Mouse (Mus musculus): ENCODE data around the gene Pla2g3. TPM values are rescaled to one million over a fixed set of nuclear protein-coding genes. Genes with fewer than 3 reads are reported as not detected.

Pla2g3 gene
- total and polyA plus RNA-seq, 3 experiments: not detected

- H3K9ac ChIP-seq (ENCODE audit: insufficient read depth, low read depth): no peak overlapping the region
- TF ChIP-seq E2F4 (IDR thresholded peaks at IDR 0.05; ENCODE audit: insufficient replicate concordance, low read depth, low read length) (no peak), JUND (conservative IDR thresholded peaks at IDR 0.05; ENCODE audit: low read depth, low read length) (no peak), MAFK (IDR thresholded peaks at IDR 0.05; ENCODE audit: insufficient replicate concordance, low read length) (no peak), USF2 (conservative IDR thresholded peaks at IDR 0.05; ENCODE audit: low read depth, low read length) (no peak), JUN (IDR thresholded peaks at IDR 0.05; ENCODE audit: insufficient read depth, low read depth, low read length) (no peak), MEF2A (IDR thresholded peaks at IDR 0.05; ENCODE audit: borderline replicate concordance, low read depth, low read length) (no peak), IRF4 (IDR thresholded peaks at IDR 0.05; ENCODE audit: low read depth, low read length) (no peak), POLR2AphosphoS2 (IDR thresholded peaks at IDR 0.05; ENCODE audit: low read depth, low read length) (no peak), NELFE (IDR thresholded peaks at IDR 0.05; ENCODE audit: low read depth, low read length) (no peak), MXI1 (IDR thresholded peaks at IDR 0.05; ENCODE audit: low read depth, low read length) (no peak), CTCF (conservative IDR thresholded peaks at IDR 0.05 in 1 of 2, IDR thresholded peaks at IDR 0.05 in 1 of 2; ENCODE audit: low read depth in 2 of 2, low read length in 2 of 2) (no peak), ZNF384 (IDR thresholded peaks at IDR 0.05; ENCODE audit: low read depth, low read length) (no peak), RAD21 (IDR thresholded peaks at IDR 0.05; ENCODE audit: low read depth, low read length) (no peak)
- H3K27me3 ChIP-seq (replicated peaks): no peaks in the 10 kb centered on the region
- no peak overlapping the region for H3K27ac ChIP-seq (ENCODE audit: insufficient read depth, low read depth)
- H3K4me1 ChIP-seq (ENCODE audit: control insufficient read depth in 1 of 2, insufficient read depth in 2 of 2): peaks cover 6 to 48% of the 10 kb centered on the region in 2 experiments
- no peak overlapping the region for H3K4me2 ChIP-seq (ENCODE audit: insufficient read depth, low read depth, poor library complexity, severe bottlenecking)
- no peaks in the 10 kb centered on the region for H3K79me2 ChIP-seq (replicated peaks; ENCODE audit: control insufficient read depth, extremely low read depth, insufficient read depth, poor library complexity, severe bottlenecking)
- no peaks in the 10 kb centered on the region for H3K9me3 ChIP-seq (replicated peaks; ENCODE audit: low read length)
- H3K4me3 ChIP-seq (replicated peaks in 1 of 3; ENCODE audit: low read depth in 2 of 3, low read length in 2 of 3, poor library complexity in 1 of 3): no peak overlapping the region
- in situ Hi-C loops (cut with MboI; ENCODE audit: low pct_ligation_motif_present, low pct_unique_long_range_greater_than_20kb, low sequenced_read_pairs) (loop anchor here (25.0 kb wide), 1 partner anchor 375 kb away; the partner anchor contains the start of gene Slc35e4), dilution Hi-C loops (cut with MboI; ENCODE audit: extremely low pct_ligation_motif_present, extremely low pct_unique_long_range_greater_than_20kb, low sequenced_read_pairs) (no loop called here)
- no peak for DNase-seq (ENCODE audit: extremely low read depth)
- peaks cover 0 to 5% of the 10 kb centered on the region in 2 experiments for H3K36me3 ChIP-seq (replicated peaks in 1 of 2; ENCODE audit: control insufficient read depth in 1 of 2, insufficient read depth in 1 of 2, low read length in 1 of 2)
These were observed 49.6 kb downstream of the Pla2g3 start for GRCm38 (mm10) chr11:3537711-3538110.

GRCm38 (mm10) chr11:3538341-3538740 is 50.3 kb downstream of the Pla2g3 start:
- peak overlapping the region; percentile 53 to 68 (median 56) for H3K4me3 ChIP-seq (replicated peaks in 1 of 3; ENCODE audit: low read depth in 2 of 3, low read length in 2 of 3, poor library complexity in 1 of 3)
- H3K36me3 ChIP-seq (replicated peaks in 1 of 2; ENCODE audit: control insufficient read depth in 1 of 2, insufficient read depth in 1 of 2, low read length in 1 of 2): peaks cover 0 to under 1% of the 10 kb centered on the region in 2 experiments
- in situ Hi-C loops (cut with MboI; ENCODE audit: low pct_ligation_motif_present, low pct_unique_long_range_greater_than_20kb, low sequenced_read_pairs): loop anchor here (25.0 kb wide), 1 partner anchor 374 kb away; the partner anchor contains the start of gene Slc35e4
- DNase-seq (ENCODE audit: extremely low read depth): no peak
- H3K27me3 ChIP-seq (replicated peaks): no peaks in the 10 kb centered on the region
- peaks cover 6 to 52% of the 10 kb centered on the region in 2 experiments for H3K4me1 ChIP-seq (ENCODE audit: control insufficient read depth in 1 of 2, insufficient read depth in 2 of 2)
- H3K9ac ChIP-seq (ENCODE audit: insufficient read depth, low read depth): peak overlapping the region; percentile 75
- no peaks in the 10 kb centered on the region for H3K9me3 ChIP-seq (replicated peaks; ENCODE audit: low read length)
- no peaks in the 10 kb centered on the region for H3K79me2 ChIP-seq (replicated peaks; ENCODE audit: control insufficient read depth, extremely low read depth, insufficient read depth, poor library complexity, severe bottlenecking)
- dilution Hi-C loops (cut with MboI; ENCODE audit: extremely low pct_ligation_motif_present, extremely low pct_unique_long_range_greater_than_20kb, low sequenced_read_pairs): no loop called here
- H3K27ac ChIP-seq (ENCODE audit: insufficient read depth, low read depth): no peak overlapping the region
- H3K4me2 ChIP-seq (ENCODE audit: insufficient read depth, low read depth, poor library complexity, severe bottlenecking): peak overlapping the region; percentile 98
- TF ChIP-seq IRF4 (IDR thresholded peaks at IDR 0.05; ENCODE audit: low read depth, low read length) (no peak), NELFE (IDR thresholded peaks at IDR 0.05; ENCODE audit: low read depth, low read length) (no peak), RCOR1 (conservative IDR thresholded peaks at IDR 0.05; ENCODE audit: low read depth, low read length) (no peak), ZKSCAN1 (IDR thresholded peaks at IDR 0.05; ENCODE audit: borderline replicate concordance, low read depth, low read length) (no peak), RAD21 (IDR thresholded peaks at IDR 0.05; ENCODE audit: low read depth, low read length) (no peak)
